Mouse (Mus musculus): ENCODE measurements at regions not wholly inside any gene's neighbourhood (a gene's known extent, or its start where the extent isn't known, plus 50 kb on each side); places are given as distances from the start of the nearest gene placed in this dataset.
A peak's percentile ranks its signal among the peaks of the same experiment; 100 is the strongest.

DNA sequence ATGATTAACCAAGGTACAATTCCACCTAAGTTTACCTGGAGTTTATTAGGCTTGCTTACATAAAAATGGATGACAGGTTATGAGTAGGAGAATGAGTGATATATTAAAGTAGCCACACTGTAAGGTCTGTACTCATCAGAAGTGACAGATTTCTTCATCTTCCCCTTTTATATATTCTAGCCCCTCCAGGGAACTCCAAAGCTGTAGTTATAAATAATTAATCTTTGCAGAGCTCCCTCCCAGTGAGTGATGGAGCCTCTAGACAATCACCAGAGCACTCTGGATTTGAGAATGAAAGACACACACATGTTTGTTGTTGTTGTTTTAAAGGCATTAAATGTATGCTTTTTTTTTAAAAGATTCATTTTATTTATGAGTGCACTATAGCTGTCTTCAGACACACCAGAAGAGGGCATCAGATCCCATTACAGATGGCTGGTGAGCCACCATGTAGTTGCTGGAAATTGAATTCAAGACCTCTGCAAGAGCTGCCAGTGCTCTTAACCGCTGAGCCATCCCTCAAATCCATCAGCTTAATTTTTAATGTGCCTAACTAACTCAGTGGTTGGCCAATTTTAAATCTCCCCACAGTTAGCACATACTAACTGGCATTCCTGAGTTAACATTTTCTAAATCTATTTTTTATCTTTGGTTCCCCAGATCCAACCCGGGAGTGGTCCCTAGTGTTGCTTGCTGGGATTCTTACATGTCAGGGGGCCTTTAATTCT is 273.5 kb downstream of the Rnf152 start:
- no peak for DNase-seq (ENCODE audit: extremely low spot score in 1 of 2, low spot score in 1 of 2)

DNA sequence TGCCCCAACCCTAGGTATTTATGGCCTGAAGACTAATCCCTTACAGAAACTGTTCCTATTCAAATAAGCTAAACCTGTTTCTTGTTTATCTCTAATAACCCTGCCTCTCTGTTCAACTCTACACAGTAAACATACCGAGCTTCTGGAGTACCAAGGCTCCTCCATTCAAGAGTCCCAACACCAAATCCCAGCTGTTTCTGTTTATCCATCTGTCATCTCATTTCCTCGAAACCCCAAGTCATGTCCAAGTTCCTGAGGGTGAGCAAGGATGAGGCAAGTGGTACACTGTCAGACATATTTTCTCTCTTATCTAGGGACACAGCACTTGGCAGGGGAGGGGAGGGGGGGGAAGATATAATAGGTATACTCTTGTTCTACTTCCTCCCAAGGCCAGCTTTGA is 274.6 kb downstream of the Rnf152 start:
- no peak for DNase-seq (ENCODE audit: extremely low spot score in 1 of 2, low spot score in 1 of 2)

DNA sequence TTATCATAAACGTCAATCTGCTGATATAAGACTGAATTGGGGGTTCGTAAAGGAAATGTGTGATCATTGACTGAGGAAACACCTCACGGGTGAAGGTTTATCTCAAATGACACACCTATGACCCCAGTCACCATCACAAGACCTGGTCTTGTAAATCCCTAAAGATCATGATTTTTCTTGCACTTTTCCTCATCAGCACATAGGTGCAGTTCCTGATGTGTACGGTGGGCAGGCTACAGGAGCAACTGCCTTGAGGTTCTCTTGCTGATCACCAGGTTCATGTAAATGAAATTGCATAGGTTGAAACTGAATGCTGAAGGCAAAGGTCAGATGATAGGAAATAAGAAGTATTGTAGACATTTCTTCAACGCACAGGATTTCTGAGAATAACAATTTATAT is 277.1 kb downstream of the Rnf152 start:
- no peak for DNase-seq (ENCODE audit: extremely low spot score in 1 of 2, low spot score in 1 of 2)

DNA sequence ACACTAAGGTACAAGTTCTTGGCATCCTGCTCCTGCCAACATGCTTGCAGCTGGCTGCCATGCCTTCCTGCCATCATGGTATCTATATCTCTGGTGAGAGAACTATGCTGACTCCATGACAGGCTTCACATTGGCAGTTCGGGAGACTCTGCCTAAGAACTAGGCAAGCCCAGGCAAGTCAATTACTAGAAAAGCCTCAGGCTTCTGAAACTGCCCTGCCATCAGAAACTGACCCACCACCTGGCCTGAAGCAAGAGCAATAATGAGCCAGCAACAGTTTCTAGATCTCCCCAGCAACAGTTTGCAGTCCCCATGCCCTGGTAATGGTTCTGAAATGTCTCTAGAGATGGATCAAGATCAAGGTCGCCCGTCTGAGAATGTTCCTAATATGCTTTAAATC is 280.8 kb downstream of the Rnf152 start:
- DNase-seq (ENCODE audit: extremely low spot score in 1 of 2, low spot score in 1 of 2), result no peak

DNA sequence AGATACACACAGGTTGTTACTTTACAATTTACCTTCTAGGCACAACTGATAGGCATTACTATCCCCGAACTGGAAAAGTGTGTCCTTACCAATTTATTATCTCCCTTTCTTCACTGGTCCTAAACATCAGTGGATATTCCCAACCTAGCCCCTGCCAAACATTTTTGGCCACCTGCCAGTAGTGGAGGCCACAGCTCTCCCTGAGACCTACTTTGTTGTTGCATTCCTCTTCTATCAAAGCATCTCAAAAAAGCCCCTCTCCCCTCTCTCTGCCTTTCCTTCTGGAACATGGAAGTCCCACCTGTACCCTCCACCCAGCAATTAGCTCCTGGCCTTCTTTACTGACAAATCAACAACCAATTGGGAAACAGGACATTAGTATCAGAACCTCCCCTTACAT is 282.2 kb downstream of the Rnf152 start:
- no peak for DNase-seq (ENCODE audit: extremely low spot score in 1 of 2, low spot score in 1 of 2)

DNA sequence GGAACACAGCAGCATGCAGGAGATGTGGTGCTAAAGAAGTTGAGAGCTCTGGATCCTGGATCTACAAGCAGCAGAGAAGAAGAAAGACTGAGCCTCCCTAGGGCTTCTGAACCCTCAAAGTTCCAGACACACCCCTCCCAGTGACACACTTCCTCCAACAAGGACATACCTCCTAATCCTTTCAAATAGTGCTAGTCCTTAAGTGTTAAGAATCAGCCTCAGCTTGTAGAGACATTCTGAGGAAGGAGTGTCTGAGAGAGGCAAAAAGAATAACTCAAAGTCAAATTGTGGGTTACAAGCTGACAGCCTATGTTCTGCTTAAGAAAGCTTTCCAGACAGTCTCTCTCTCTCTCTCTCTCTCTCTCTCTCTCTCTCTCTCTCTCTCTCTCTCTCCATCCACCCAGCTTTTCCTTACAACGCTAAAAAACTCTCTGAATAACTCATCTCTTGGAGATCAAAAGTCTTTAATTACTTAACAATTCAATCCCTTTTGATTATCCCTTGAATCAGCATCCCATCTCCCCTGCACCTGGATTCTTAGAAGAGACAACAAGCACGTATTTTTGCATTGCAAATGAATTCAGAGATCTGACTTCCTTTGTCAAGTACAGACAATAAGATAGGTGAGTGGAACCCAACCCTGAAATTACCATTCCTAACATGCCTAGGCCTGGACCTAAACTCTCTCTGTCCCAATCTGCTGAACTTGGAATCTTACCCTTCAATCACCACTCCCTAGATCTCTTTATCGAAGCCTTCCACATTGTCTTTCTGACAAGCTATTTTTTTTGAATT is 285.7 kb downstream of the Rnf152 start:
- DNase-seq (ENCODE audit: extremely low spot score in 1 of 2, low spot score in 1 of 2), result no peak

DNA sequence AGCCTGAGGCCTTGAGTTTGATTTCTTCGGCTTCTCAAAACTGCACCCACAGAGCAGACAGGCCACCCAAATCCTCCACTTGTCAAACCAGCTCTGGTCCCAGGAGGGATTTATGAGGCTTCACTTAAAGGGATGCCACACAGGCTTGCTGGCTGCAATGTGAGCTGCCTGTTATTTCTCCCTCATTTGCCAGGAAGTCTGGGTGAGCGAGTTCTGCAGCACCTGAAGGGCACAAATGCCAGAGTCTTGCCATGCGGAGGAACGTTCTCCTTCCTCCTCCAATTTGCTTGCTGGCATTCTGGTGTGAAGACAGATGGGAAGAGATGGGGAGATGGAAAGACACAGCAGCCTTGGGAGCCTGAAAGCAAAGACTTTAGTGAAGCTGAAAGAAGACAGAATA is 288.6 kb downstream of the Rnf152 start:
- peak in 1 of 2 experiments; percentile 11 for DNase-seq (ENCODE audit: extremely low spot score in 1 of 2, low spot score in 1 of 2)

DNA sequence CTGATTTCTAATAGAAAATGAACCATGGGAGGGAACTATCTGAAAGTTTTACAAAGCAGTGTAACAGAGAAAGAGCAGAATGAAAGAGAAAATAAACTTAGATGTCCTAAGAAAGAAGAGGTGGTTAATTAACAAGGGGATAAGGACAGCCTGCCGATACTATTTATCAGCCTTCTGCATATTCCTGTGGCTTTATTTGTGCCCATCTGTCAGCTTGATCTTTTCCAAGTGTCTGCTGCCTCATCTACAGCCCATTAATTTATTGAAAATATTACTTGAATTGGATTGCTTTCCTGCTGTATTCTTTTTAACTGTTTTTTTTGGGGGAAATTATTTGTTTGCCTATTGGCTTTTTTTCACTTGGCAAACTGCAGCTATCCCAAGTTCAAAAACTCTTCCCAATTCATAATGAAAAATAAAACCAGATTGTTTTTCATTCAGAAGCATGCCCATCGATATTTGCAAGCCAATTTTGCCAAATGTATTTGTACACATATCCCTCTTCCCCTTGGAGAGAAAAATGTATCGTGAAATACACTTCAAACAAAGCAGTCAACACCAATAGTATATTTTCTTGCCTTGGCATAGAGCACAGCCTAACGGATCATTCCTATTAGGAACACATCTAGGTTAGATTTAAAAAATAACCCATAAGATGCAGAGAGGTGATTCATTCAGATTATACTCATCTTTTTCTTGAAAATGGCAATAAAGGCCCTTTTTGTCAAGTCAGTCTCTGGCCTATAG is 289.3 kb downstream of the Rnf152 start:
- no peak for DNase-seq (ENCODE audit: extremely low spot score in 1 of 2, low spot score in 1 of 2)

DNA sequence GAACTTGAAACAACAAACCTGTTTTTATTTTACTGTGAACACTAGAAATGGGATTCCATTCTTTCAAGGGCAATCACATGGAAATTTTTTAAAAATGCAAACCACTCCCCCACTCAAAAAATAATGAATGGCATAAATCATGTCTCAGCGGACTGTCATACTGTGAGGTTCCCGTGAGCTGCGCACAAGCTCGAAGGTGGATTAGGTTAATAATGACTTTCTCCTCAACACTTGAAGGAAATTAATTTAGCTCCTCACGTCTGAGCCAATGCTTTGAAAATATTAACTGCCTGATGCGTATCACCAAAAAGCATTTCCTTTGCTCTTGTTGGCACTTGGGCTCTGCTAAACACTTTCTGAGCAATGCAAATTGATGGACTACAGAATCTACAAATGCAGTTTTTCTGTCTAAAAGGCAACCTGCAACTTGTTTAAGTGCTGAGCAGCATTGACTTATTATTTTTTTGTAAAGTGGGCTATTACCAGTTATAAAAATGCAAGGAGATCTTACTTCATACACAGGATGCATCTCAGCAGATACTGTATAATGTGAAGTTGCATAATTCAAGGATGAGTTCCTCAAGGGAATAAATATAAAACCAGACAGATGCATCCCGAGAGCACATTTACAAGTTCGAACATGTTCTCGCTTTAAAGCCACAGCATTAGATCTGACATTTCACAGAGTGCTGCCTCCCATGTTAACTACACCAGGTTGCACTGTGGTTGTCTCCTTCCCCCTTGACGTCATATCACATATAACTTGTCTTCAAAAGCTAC is 282.4 kb downstream of the Cdh20 start:
- DNase-seq (ENCODE audit: extremely low spot score in 1 of 2, low spot score in 1 of 2), result no peak

Data from layer of hippocampus, postnatal 25 days (tissue).